Mouse (Mus musculus): ENCODE measurements around the gene Cd160.

The Cd160 gene

DNA sequence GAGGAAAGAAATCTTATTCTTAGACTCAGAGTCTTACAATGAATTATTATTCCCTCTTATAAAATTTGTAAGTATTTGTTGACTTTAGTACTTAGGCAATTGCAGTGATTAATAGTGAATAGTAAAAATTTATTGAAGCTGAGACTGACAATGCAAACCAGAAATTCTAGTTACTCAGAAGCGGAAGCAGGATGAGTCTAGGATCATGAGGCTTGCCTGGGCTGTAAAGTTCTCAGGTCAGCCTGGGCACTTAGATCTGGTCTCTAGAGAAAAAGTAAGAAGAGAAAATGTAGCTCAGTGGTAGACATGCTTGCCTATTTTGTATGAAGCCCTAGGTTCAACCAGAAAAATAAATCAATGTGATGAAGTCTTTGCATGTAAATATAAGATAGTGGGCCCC is 73.2 kb downstream of the Cd160 start:
- DNase-seq = no peak
